Mouse (Mus musculus) kidney, embryonic 14.5 days (tissue): ENCODE measurements around the gene Fam229a. TPM values are rescaled to one million over a fixed set of nuclear protein-coding genes. Genes with fewer than 3 reads are reported as not detected.

Experiments used
- ATAC-seq: fragments of 200-750 bp; cut with Nextera tagmentation; 2 replicates; pipeline ENCODE4 v1.8.0; 2017; ENCODE audit warnings: moderate number of reproducible peaks, mild to moderate bottlenecking, moderate TSS enrichment, moderate library complexity; ENCODE audit not compliant: low FRiP score, low TSS enrichment
- H3K27ac ChIP-seq: fragments of 300-500 bp; sonication (generic); 2 replicates; pipeline ENCODE4 v1.5.1; 2014; ENCODE audit warnings: low read depth, mild to moderate bottlenecking, low read length, moderate library complexity, mixed read lengths
- H3K27me3 ChIP-seq: fragments of 300-500 bp; sonication (generic); 2 replicates; pipeline ENCODE4 v1.6.1; 2014; ENCODE audit warnings: mild to moderate bottlenecking, low read length; ENCODE audit not compliant: control insufficient read depth, insufficient read depth
- H3K36me3 ChIP-seq: fragments of 300-500 bp; sonication (generic); 2 replicates; pipeline ENCODE4 v1.6.1; 2014; ENCODE audit warnings: low read length, mixed read lengths; ENCODE audit not compliant: control insufficient read depth, insufficient read depth
- H3K4me1 ChIP-seq: fragments of 300-500 bp; sonication (generic); 2 replicates; pipeline ENCODE4 v1.6.1; 2014; ENCODE audit warnings: low read length, mixed read lengths; ENCODE audit not compliant: control insufficient read depth, insufficient read depth
- H3K4me2 ChIP-seq: fragments of 300-500 bp; sonication (generic); replicated peaks from 2 replicates; pipeline ENCODE4 v1.6.1; 2014; ENCODE audit warnings: low read depth, mild to moderate bottlenecking, low read length
- H3K4me3 ChIP-seq: fragments of 300-500 bp; sonication (generic); 2 replicates; pipeline ENCODE4 v1.5.1; 2014; ENCODE audit warnings: mild to moderate bottlenecking, low read length
- H3K9ac ChIP-seq: fragments of 300-500 bp; sonication (generic); 2 replicates; pipeline ENCODE4 v1.6.1; 2014; ENCODE audit warnings: low read depth, mild to moderate bottlenecking, low read length, moderate library complexity
- H3K9me3 ChIP-seq: fragments of 300-500 bp; sonication (generic); 2 replicates; pipeline ENCODE4 v1.6.1; 2016; ENCODE audit warnings: low read length; ENCODE audit not compliant: control insufficient read depth
- WGBS: fragments of 180-500 bp; shearing (Covaris S2); extraction: QIAGEN DNeasy Blood & Tissue Kit; methylation state at CpG from one replicate; pipeline ENCODE4 v1.1.7; 2014; 5-methylcytosine and 5-hydroxymethylcytosine counted together
- polyA plus RNA-seq: library from polyadenylated mRNA; unstranded; fragments of >200 nt; fragmentation: Nextera tagmentation; extraction: Ambion mirVana; gene quantifications from 2 replicates; pipeline ENCODE4 v1.2.1, GENCODE M21; 2014

Fam229a gene
- polyA plus RNA-seq, 1 experiment from 2014 or later = not detected

DNA sequence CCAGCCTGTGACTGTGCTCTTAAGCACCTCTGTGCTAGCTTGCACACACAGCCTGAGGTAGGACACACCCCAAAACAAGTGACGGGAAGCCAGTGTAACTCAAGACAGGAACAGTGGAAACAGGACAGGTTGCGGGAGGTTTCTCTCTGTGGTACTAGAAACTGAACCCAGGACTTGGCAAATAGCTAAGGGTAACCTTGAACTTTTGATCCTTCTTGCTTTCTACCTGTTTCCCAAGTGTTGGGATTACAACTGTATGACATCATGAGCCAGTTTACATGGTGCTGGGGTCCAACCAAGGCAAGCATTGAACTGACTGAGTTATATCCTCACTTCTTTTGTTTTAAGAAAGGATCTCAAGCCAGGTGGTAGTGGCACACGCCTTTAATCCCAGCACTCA lies 11.1 kb upstream of the Fam229a start:
- no peak overlapping the region for H3K4me2 ChIP-seq
- no peak overlapping the region for H3K27ac ChIP-seq
- H3K36me3 ChIP-seq = peaks cover 54% of the 10 kb centered on the region
- no peaks in the 10 kb centered on the region for H3K4me1 ChIP-seq
- no peak overlapping the region for H3K9ac ChIP-seq
- 93% methylated on average over 3 of the region's 3 CpGs for WGBS
- no peak overlapping the region for H3K4me3 ChIP-seq
- no peak for ATAC-seq
- no peaks in the 10 kb centered on the region for H3K9me3 ChIP-seq
- H3K27me3 ChIP-seq = no peaks in the 10 kb centered on the region

DNA sequence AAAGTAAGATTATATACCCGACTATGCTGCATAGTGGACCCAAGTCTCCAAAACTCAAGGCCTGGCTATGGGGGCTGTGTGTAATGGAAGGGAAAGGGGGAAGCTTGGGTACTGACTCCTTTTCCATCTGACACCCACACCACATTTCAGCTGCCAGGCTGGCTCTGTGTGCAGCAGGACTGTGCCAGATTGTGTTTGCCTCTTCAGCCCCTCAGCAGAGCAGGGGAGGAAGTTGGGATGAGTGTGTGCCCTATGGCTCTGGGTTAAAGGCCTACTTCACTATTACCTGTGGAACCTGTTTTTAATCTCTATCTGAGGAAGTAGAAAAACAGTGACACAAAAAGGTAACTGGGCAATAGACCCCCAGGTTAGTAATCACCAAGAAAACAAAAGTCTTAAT lies 9.9 kb upstream of the Fam229a start:
- no peak for ATAC-seq
- H3K4me1 ChIP-seq = no peaks in the 10 kb centered on the region
- H3K9ac ChIP-seq = no peak overlapping the region
- WGBS = 76% methylated on average over 1 of the region's 1 CpGs
- no peaks in the 10 kb centered on the region for H3K9me3 ChIP-seq
- H3K4me2 ChIP-seq = no peak overlapping the region
- H3K36me3 ChIP-seq = peaks cover 57% of the 10 kb centered on the region
- H3K27ac ChIP-seq = no peak overlapping the region
- H3K27me3 ChIP-seq = no peaks in the 10 kb centered on the region
- no peak overlapping the region for H3K4me3 ChIP-seq

DNA sequence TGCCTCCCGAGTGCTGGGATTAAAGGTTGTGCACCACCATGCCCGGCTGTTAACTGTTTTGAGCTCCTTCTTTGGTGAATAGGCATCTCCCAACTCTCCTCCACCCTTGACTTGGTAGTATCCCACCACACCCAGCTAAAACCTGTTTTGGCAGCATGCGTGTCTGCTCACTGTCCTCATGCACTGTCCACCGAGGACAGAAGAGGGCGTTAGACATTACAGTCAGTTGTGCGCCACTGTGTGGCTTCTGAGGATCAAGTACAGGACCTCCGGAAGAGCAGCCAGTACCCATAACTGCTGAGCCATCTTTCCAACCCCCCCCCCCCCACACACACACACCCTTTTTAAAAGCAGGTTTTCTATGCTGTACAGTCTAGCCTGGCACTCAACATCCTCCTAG lies 3.7 kb downstream of the Fam229a start:
- H3K4me1 ChIP-seq = peaks cover 24% of the 10 kb centered on the region
- no peak overlapping the region for H3K4me3 ChIP-seq
- peaks cover 10% of the 10 kb centered on the region for H3K27me3 ChIP-seq
- no peak overlapping the region for H3K27ac ChIP-seq
- H3K36me3 ChIP-seq = no peaks in the 10 kb centered on the region
- H3K4me2 ChIP-seq = no peak overlapping the region
- 70% methylated on average over 6 of the region's 7 CpGs for WGBS
- ATAC-seq = no peak
- H3K9me3 ChIP-seq = no peaks in the 10 kb centered on the region
- no peak overlapping the region for H3K9ac ChIP-seq

DNA sequence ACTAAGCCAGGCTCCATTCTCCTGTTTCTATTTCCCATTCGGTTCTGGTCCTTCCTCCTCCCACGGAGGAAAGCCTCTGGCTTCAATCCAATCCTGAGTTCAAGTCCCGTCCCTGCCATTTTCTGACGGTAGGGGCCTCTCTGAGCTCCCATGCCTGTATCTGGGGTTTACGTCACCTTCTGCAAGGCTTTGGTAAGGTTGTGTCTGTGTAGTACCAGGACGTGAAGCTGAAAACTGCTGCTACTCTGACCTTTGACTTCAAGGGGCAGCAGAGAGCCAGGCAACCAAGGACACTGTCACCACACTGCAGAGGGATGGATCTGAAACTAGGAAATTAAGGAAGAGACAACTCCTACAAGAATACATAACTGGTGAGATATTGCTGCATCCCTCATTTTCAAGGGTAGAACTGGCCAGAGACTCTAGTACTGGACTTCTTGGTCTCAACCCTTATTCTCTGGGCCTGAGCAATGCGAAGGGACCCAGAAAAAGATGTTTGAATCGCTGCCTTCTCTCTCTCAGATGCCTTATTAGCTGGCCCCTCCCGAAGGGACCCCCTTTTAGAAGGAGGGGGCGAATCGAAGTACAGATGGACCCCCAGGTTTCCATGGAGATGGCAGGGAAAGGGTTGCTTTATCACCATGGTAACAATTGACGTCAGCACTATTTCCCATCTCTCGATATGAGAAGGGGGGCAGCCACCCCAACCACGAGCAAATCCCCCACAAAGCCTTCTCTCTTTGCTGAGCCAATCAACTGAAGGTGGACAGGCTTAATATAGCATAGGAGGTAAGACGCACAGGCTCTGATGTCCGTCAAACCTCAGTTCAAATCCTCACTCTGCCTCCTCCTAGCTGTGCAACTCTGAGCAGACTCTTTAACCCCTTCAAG lies 4.9 kb downstream of the Fam229a start:
- H3K4me3 ChIP-seq = no peak overlapping the region
- no peaks in the 10 kb centered on the region for H3K9me3 ChIP-seq
- 42% methylated on average over 16 of the region's 16 CpGs for WGBS
- H3K27me3 ChIP-seq = peaks cover 8% of the 10 kb centered on the region
- no peak for ATAC-seq
- H3K27ac ChIP-seq = peak overlapping the region; percentile 62; the same call in 1 of the 2 replicates
- no peak overlapping the region for H3K9ac ChIP-seq
- H3K4me2 ChIP-seq = no peak overlapping the region; the same call in 1 of the 2 replicates
- H3K36me3 ChIP-seq = no peaks in the 10 kb centered on the region
- peaks cover 28% of the 10 kb centered on the region for H3K4me1 ChIP-seq

- Histone ChIP-seq H3K4me1 (peaks cover 21% of the 10 kb centered on the region; the same call in 1 of the 2 replicates), H3K36me3 (no peaks in the 10 kb centered on the region), H3K9ac (no peak overlapping the region), H3K27ac (peak overlapping the region; percentile 76; the same call in 1 of the 2 replicates), H3K27me3 (peaks cover under 1% of the 10 kb centered on the region), H3K4me2 (no peak overlapping the region; the same call in 1 of the 2 replicates), H3K4me3 (no peak overlapping the region), H3K9me3 (no peaks in the 10 kb centered on the region)
- 34% methylated on average over 6 of the region's 6 CpGs for WGBS
- ATAC-seq = no peak
Observed at GRCm38 (mm10) chr4:129496631-129497030, 5.6 kb downstream of the Fam229a start.

DNA sequence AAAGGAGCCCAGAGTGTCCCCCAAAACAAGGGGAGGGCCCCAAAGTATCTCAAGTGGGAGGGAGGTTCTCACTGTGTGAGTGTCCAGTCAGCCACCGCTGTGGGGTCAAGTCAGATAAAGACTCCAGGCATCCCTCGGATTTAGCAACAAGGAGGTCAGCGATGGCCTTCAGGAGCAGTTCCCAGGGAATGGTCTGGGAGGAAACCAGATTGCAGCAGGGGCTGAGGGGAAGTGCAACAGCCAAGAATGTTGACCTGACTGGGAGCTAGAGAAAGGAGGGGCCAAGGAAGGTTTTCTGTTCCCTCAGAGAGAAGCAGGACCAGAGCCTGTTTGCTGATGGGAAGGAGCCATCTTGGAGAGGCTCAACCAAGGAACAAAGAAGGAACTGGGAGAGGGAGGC lies 8.0 kb downstream of the Fam229a start:
- WGBS = 45% methylated on average over 3 of the region's 3 CpGs
- Histone ChIP-seq H3K4me1 (peaks cover 17% of the 10 kb centered on the region; the same call in 1 of the 2 replicates), H3K4me3 (no peak overlapping the region), H3K27ac (peak overlapping the region; percentile 62; the same call in 1 of the 2 replicates), H3K27me3 (no peaks in the 10 kb centered on the region), H3K9ac (no peak overlapping the region), H3K36me3 (no peaks in the 10 kb centered on the region), H3K9me3 (no peaks in the 10 kb centered on the region), H3K4me2 (no peak overlapping the region)
- no peak for ATAC-seq

GRCm38 (mm10) chr4:129500017-129500416 lies 9.0 kb downstream of the Fam229a start:
- peak overlapping the region; percentile 42 for H3K4me3 ChIP-seq
- H3K9ac ChIP-seq = peak overlapping the region; percentile 68; the same call in 1 of the 2 replicates
- H3K4me2 ChIP-seq = peak overlapping the region; percentile 59
- H3K9me3 ChIP-seq = no peaks in the 10 kb centered on the region
- WGBS = 78% methylated on average over 8 of the region's 8 CpGs
- peak overlapping the region; percentile 87 for H3K27ac ChIP-seq
- no peak for ATAC-seq
- peaks cover 17% of the 10 kb centered on the region; the same call in 1 of the 2 replicates for H3K4me1 ChIP-seq
- no peaks in the 10 kb centered on the region for H3K36me3 ChIP-seq
- H3K27me3 ChIP-seq = no peaks in the 10 kb centered on the region

- Histone ChIP-seq H3K27me3 (no peaks in the 10 kb centered on the region), H3K4me3 (peak overlapping the region; percentile 42), H3K4me1 (peaks cover 17% of the 10 kb centered on the region; the same call in 1 of the 2 replicates), H3K4me2 (peak overlapping the region; percentile 59), H3K9ac (peak overlapping the region; percentile 68), H3K9me3 (no peaks in the 10 kb centered on the region), H3K27ac (peak overlapping the region; percentile 87), H3K36me3 (no peaks in the 10 kb centered on the region)
- ATAC-seq = peak; percentile 94
- under 1% methylated on average over 48 of the region's 49 CpGs for WGBS
Observed at GRCm38 (mm10) chr4:129500607-129501566, 9.9 kb downstream of the Fam229a start.
